Mouse (Mus musculus) heart, embryonic 14.5 days (tissue): ENCODE measurements around the gene Col15a1. TPM values are rescaled to one million over a fixed set of nuclear protein-coding genes. Genes with fewer than 3 reads are reported as not detected.

Source experiments
- ATAC-seq: fragments of 200-750 bp; cut with Nextera tagmentation; 2 replicates; pipeline ENCODE4 v1.8.0; 2017; ENCODE audit warnings: low read depth, moderate TSS enrichment; ENCODE audit not compliant: insufficient number of reproducible peaks, insufficient read depth, low FRiP score
- H3K27ac ChIP-seq, 2 experiments: fragments of 200-500 bp in 1 of 2; fragments of 300-500 bp in 1 of 2; sonication (generic) in 1 of 2; replicated peaks in 1 of 2; 2 replicates each; pipeline ENCODE4 v1.5.1; 2012 to 2014; ENCODE audit warnings: low read depth in 2 of 2, low read length in 2 of 2, control low read depth in 1 of 2, mild to moderate bottlenecking in 1 of 2, mixed read lengths in 1 of 2; ENCODE audit not compliant: control insufficient read depth in 1 of 2, insufficient read depth in 1 of 2
- H3K27me3 ChIP-seq: fragments of 300-500 bp; sonication (generic); 2 replicates; pipeline ENCODE4 v1.6.1; 2014; ENCODE audit warnings: mild to moderate bottlenecking, low read length, control low read depth; ENCODE audit not compliant: control insufficient read depth, insufficient read depth
- H3K36me3 ChIP-seq: fragments of 300-500 bp; sonication (generic); 2 replicates; pipeline ENCODE4 v1.6.1; 2014; ENCODE audit warnings: mild to moderate bottlenecking, control low read depth, low read length, mixed read lengths; ENCODE audit not compliant: control insufficient read depth, insufficient read depth
- H3K4me1 ChIP-seq, 2 experiments: fragments of 200-500 bp in 1 of 2; fragments of 300-500 bp in 1 of 2; sonication (generic) in 1 of 2; 2 replicates each; pipeline ENCODE4 v1.6.1; 2012 to 2014; ENCODE audit warnings: low read length in 2 of 2, control low read depth in 1 of 2, mixed read lengths in 1 of 2; ENCODE audit not compliant: control insufficient read depth in 2 of 2, insufficient read depth in 2 of 2
- H3K4me2 ChIP-seq: fragments of 300-500 bp; sonication (generic); 2 replicates; pipeline ENCODE4 v1.6.1; 2014; ENCODE audit warnings: mild to moderate bottlenecking, low read length
- H3K4me3 ChIP-seq, 2 experiments: fragments of 200-500 bp in 1 of 2; fragments of 300-500 bp in 1 of 2; sonication (generic) in 1 of 2; 2 replicates each; pipeline ENCODE4 v1.5.1; 2012 to 2014; ENCODE audit warnings: low read length in 2 of 2, mild to moderate bottlenecking in 2 of 2, control low read depth in 1 of 2, low read depth in 1 of 2, moderate library complexity in 1 of 2; ENCODE audit not compliant: control insufficient read depth in 1 of 2, insufficient read depth in 1 of 2
- H3K9ac ChIP-seq: fragments of 300-500 bp; sonication (generic); 2 replicates; pipeline ENCODE4 v1.6.1; 2014; ENCODE audit warnings: mild to moderate bottlenecking, low read length
- H3K9me3 ChIP-seq: fragments of 300-500 bp; sonication (generic); 2 replicates; pipeline ENCODE4 v1.6.1; 2016; ENCODE audit warnings: low read length, control low read depth; ENCODE audit not compliant: control insufficient read depth
- WGBS: fragments of 180-500 bp; shearing (Covaris S2); extraction: QIAGEN DNeasy Blood & Tissue Kit; methylation state at CpG from one replicate; pipeline ENCODE4 v1.1.7; 2014; 5-methylcytosine and 5-hydroxymethylcytosine counted together
- polyA plus RNA-seq: library from polyadenylated mRNA; unstranded; fragments of >200 nt; fragmentation: Nextera tagmentation; extraction: Ambion mirVana; gene quantifications from 2 replicates; pipeline ENCODE4 v1.2.1, GENCODE M21; 2014

Gene Col15a1
- polyA plus RNA-seq, 1 experiment from 2014 or later = 8.0 TPM

GRCm38 (mm10) chr4:47239114-47239513, 31.2 kb downstream of the Col15a1 start:
- 0 out of 2 replicates have a peak, but pooled peaks cover 4% of the 10 kb centered on the region for H3K27me3 ChIP-seq
- ATAC-seq = no peak
- 77% methylated on average over 6 of the region's 6 CpGs for WGBS

GRCm38 (mm10) chr4:47240901-47241300, 32.9 kb downstream of the Col15a1 start:
- peaks cover 0 to 2% of the 10 kb centered on the region in 2 experiments; a peak in 1 of 4 replicates for H3K4me1 ChIP-seq
- H3K4me3 ChIP-seq = no peak overlapping the region
- H3K27me3 ChIP-seq = no peaks in the 10 kb centered on the region
- ATAC-seq = no peak
- no peaks in the 10 kb centered on the region for H3K36me3 ChIP-seq
- 71% methylated on average over 5 of the region's 5 CpGs for WGBS
- H3K9ac ChIP-seq = no peak overlapping the region
- no peak overlapping the region for H3K4me2 ChIP-seq
- no peaks in the 10 kb centered on the region for H3K9me3 ChIP-seq
- no peak overlapping the region for H3K27ac ChIP-seq

More at GRCm38 (mm10) chr4:47239114-47239513, 31.2 kb downstream of the Col15a1 start:
- Histone ChIP-seq H3K4me2 (no peak overlapping the region), H3K9me3 (no peaks in the 10 kb centered on the region), H3K4me1 (peaks cover 9 to 12% of the 10 kb centered on the region in 2 experiments; a peak in 3 of 4 replicates), H3K36me3 (no peaks in the 10 kb centered on the region), H3K4me3 (no peak overlapping the region), H3K27ac (no peak overlapping the region), H3K9ac (no peak overlapping the region)

- H3K4me2 ChIP-seq = no peak overlapping the region
- no peaks in the 10 kb centered on the region for H3K27me3 ChIP-seq
- H3K4me3 ChIP-seq = no peak overlapping the region
- WGBS = 78% methylated on average over 4 of the region's 4 CpGs
- H3K9me3 ChIP-seq = no peaks in the 10 kb centered on the region
- H3K27ac ChIP-seq = no peak overlapping the region
- H3K9ac ChIP-seq = no peak overlapping the region
- ATAC-seq = no peak
- H3K36me3 ChIP-seq = no peaks in the 10 kb centered on the region
- H3K4me1 ChIP-seq = peaks cover under 1 to 3% of the 10 kb centered on the region in 2 experiments; a peak in 1 of 4 replicates
These were observed 34.2 kb downstream of the Col15a1 start for GRCm38 (mm10) chr4:47242127-47242526.

- no peak overlapping the region for H3K4me2 ChIP-seq
- no peak overlapping the region for H3K9ac ChIP-seq
- no peaks in the 10 kb centered on the region for H3K9me3 ChIP-seq
- WGBS = 77% methylated on average over 6 of the region's 6 CpGs
- H3K4me3 ChIP-seq = no peak overlapping the region
- no peak for ATAC-seq
- H3K27me3 ChIP-seq = no peaks in the 10 kb centered on the region
- no peak overlapping the region for H3K27ac ChIP-seq
- peaks cover 8 to 16% of the 10 kb centered on the region in 2 experiments; a peak in 3 of 4 replicates for H3K4me1 ChIP-seq
- H3K36me3 ChIP-seq = no peaks in the 10 kb centered on the region
These were observed 36.7 kb downstream of the Col15a1 start for GRCm38 (mm10) chr4:47244651-47245050.

- Histone ChIP-seq H3K27me3 (no peaks in the 10 kb centered on the region), H3K4me1 (peaks cover 8 to 16% of the 10 kb centered on the region in 2 experiments; a peak in 3 of 4 replicates), H3K36me3 (no peaks in the 10 kb centered on the region), H3K9ac (no peak overlapping the region), H3K27ac (no peak overlapping the region), H3K9me3 (no peaks in the 10 kb centered on the region), H3K4me3 (no peak overlapping the region), H3K4me2 (no peak overlapping the region)
- WGBS = 90% methylated on average over 18 of the region's 18 CpGs
- no peak for ATAC-seq
These were observed 37.7 kb downstream of the Col15a1 start for GRCm38 (mm10) chr4:47245621-47246020.

GRCm38 (mm10) chr4:47246811-47247210, 38.9 kb downstream of the Col15a1 start:
- Histone ChIP-seq H3K4me3 (no peak overlapping the region), H3K27ac (no peak overlapping the region), H3K27me3 (no peaks in the 10 kb centered on the region), H3K9ac (no peak overlapping the region), H3K4me1 (peaks cover 10 to 23% of the 10 kb centered on the region in 2 experiments; a peak in 3 of 4 replicates), H3K4me2 (no peak overlapping the region), H3K9me3 (no peaks in the 10 kb centered on the region), H3K36me3 (no peaks in the 10 kb centered on the region)
- ATAC-seq = no peak
- WGBS = 61% methylated on average over 8 of the region's 8 CpGs

GRCm38 (mm10) chr4:47247574-47247973, 39.6 kb downstream of the Col15a1 start:
- peaks cover 11 to 25% of the 10 kb centered on the region in 2 experiments; a peak in 3 of 4 replicates for H3K4me1 ChIP-seq
- no peak overlapping the region for H3K9ac ChIP-seq
- H3K27ac ChIP-seq = no peak overlapping the region
- H3K4me2 ChIP-seq = no peak overlapping the region
- H3K9me3 ChIP-seq = peaks cover 2% of the 10 kb centered on the region; the same call in 1 of the 2 replicates
- no peaks in the 10 kb centered on the region for H3K36me3 ChIP-seq
- H3K27me3 ChIP-seq = no peaks in the 10 kb centered on the region
- H3K4me3 ChIP-seq = no peak overlapping the region
- no peak for ATAC-seq
- WGBS = 57% methylated on average over 6 of the region's 6 CpGs

- no peaks in the 10 kb centered on the region for H3K36me3 ChIP-seq
- 84% methylated on average over 6 of the region's 6 CpGs for WGBS
- no peak overlapping the region for H3K4me2 ChIP-seq
- no peak for ATAC-seq
- H3K9ac ChIP-seq = no peak overlapping the region
- H3K9me3 ChIP-seq = peaks cover 5% of the 10 kb centered on the region; the same call in 1 of the 2 replicates
- no peak overlapping the region for H3K4me3 ChIP-seq
- H3K27ac ChIP-seq = no peak overlapping the region
- peaks cover 11 to 25% of the 10 kb centered on the region in 2 experiments; a peak in 3 of 4 replicates for H3K4me1 ChIP-seq
- H3K27me3 ChIP-seq = no peaks in the 10 kb centered on the region
These were observed 41.2 kb downstream of the Col15a1 start for GRCm38 (mm10) chr4:47249193-47249592.
